Mouse (Mus musculus): ENCODE measurements around the gene Olfr463.
"Not testable (repeated sequence)": the region's sequence is repeated elsewhere in the genome, so short reads cannot be mapped to it uniquely, and the experiment has no call there.

The Olfr463 gene

DNA sequence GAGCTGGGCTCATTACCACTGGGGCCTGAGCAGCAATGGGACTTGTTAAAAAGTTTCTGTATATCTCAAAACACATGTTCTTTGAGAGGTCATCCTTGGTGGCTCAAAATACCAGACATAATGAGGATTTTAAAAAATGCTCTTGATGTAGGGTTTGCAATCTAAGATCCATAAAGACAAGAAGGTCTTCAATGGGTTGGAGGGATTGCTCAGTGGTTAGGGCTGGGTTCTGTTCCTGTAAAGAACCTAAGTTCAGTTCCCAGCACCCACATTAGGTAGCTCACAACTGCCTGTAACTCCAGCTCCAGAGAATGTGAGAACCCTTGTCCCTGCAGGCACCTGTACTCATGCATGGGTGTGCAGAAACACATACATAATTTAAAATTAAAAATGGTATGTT is at the start of gene Olfr463:
Gene Olfr463, minus strand, starts transcription at position 101 of the 400 bp plus-strand sequence.
- no peak for DNase-seq (ENCODE audit: low spot score)

DNA sequence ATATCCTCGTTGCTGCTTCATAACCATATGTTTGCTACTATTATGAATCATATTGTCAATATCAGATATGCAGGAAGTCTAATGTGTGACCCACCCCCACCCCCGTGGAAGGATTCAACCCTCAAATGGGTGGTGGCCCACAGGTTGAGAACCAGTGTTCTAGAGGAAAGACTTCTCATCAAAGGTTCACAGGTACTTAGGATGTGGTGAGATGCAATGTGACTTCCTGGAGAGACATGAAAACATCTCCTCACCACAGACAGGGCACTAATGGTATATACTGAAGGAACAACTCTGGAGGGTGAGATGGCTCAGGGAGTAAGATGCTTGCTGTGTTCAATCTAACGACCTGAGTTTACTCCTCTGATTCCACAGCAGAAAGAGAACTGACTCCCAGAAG is 38.3 kb upstream of the Olfr463 start:
- no peak for DNase-seq (ENCODE audit: low spot score)

DNA sequence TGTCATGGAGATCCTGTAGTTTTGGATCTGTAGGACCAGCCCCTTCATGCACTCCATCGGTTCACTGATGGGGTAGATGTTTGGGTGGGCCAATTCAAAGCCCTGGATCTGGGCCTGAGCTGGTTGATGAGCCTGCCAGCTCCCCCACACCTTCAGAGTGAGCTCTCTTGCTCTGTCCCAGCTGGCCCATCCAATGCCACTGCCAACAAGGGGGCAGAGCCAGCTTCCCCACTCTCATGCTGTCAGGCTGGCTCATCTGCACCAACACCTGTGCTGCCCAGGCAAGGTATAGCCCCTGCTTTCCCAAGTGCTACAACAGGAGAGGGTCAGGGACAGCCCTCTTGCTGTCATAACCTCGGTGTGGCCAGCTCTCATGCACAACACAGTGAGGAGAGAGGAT is 36.5 kb upstream of the Olfr463 start:
- no peak for DNase-seq (ENCODE audit: low spot score)

DNA sequence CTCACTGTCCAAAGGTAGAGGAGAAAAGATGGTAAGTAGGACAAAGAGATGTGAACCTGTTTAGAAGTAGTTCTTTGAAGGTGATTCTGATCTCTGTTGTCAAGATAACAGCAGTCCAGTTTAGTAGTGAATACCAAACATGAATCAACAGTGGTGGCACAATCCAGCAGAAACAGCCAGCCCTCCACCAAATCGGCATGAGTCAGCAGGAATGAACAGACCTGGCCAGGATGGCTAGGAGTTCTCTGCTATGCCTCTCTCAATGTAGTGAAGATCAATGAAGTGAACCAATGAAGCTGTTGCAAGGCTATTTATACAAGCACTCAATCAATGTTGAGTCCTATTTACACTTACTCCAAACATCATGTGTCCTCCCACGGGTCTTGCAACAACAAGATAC is 33.2 kb upstream of the Olfr463 start:
- no peak for DNase-seq (ENCODE audit: low spot score)

DNA sequence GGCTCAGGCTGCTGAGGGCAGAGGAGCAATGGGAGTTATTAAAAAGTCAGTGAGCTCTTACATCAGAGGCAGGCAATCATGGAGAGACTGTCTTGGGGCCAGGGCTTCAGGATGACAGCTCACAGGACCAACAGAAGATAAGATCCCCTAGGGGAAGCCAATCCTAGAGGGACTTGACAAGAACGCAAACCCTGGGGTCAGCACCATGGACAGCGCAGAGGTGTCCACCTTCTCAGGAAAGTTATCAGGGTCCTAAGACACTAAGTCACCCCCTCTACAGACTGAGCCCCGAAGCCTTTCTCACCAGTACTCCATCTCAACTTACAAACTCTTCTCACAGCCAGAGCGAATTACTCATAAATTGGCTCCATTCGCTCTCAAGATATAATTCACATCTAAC is 23.8 kb upstream of the Olfr463 start, which contains the start of gene Olfr464:
Gene Olfr464, minus strand, starts transcription at position 2 of the 400 bp plus-strand sequence.
- DNase-seq (ENCODE audit: low spot score), result no peak

DNA sequence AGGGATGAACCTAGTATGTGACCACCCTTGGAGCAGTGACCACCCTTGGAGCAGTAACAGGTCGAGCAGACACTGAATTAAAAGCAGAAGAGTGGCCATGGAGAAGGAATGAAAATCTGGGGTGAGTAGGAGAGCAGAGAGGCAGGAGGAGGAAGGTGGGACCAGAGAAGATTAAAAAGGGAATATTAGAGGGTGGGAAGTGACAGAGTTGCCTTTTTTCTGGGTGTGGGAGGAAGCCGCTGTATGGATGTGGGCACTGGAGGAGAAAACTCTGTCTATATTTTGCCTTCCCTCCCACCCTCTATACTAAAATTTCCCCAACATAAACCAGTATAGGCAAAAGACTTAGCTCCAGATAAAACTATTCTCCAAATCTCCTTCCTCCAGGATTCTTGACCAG is 23.1 kb upstream of the Olfr463 start:
- no peak for DNase-seq (ENCODE audit: low spot score)

DNA sequence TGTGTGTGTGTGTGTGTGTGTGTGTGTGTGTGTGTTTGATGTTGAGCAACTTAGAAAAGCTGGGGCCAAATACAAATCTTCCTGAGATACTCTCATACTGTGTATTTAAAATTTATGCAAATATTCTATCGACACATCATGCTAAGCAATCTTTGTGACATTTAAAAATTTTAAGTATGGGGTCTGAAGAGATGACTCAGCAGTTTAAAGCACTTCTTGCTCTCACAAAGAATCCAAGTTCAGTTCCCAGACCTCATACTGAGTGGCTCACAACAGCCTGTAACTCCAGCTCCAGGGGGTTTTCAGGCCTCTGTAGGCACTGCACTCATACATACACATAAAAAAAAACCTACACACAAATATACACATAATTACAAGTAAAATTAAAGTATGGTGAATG is 18.8 kb upstream of the Olfr463 start:
- no peak for DNase-seq (ENCODE audit: low spot score)

DNA sequence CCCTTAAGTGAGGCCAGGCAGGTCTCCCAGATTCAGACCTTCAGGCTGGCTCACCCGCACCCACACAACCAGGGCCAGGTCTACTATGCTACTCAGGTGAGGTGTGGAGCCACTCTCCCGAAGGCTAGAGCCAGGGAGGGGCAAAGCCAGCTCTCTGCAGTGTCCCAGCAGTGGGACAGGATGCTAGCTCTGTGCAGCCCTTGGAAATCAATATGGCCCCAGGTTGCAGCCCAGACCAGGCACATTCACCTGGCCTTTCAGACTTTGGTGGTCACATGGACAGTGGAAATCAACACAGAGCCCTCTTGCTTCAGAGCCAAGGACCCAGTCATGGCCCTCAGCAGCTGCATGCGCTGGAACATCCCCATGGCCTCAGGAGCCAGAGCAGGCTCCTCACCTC is 7.1 kb upstream of the Olfr463 start:
- no peak for DNase-seq (ENCODE audit: low spot score)

DNA sequence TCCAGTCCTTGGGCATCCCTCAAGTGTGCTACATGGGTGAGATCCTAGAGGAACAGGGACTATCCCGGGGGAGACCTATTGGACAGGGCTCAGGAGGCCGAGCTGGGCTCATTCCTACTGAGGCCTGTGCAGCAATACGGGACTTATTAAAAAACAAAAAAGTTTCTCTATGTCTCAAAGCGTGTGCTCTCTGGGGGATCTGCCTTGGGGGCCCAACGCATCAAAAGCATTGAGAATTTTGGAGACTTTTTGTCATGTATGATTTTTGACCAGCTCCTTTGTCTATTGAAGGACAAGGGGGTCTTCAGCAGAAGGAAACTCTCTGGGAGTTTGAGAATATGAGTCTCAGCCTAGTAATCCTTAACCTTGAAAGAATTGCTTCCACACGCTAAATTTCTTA is 5.0 kb downstream of the Olfr463 start, which contains the start of gene Olfr462:
Gene Olfr462, minus strand, starts transcription at position 101 of the 400 bp plus-strand sequence.
- no peak for DNase-seq (ENCODE audit: low spot score)

DNA sequence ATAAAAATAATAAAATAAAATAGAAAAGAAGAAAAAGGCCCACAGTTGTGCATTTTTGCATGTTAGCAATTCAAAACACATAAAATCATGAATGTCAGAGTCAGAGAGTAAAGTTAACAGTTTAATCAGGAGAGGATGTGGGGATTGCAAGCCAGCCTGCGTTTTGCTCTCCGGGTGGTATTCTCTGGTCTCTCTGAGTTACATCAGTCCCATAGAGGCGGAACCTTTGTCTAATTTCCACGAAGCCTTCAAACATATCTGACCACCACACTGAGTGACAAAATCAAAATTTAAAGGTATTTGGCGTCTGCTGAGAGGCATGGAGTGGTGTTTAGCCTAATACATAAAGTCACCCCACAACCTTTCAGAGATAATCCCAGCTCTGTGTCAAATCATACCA is 12.3 kb downstream of the Olfr463 start:
- no peak for DNase-seq (ENCODE audit: low spot score)

DNA sequence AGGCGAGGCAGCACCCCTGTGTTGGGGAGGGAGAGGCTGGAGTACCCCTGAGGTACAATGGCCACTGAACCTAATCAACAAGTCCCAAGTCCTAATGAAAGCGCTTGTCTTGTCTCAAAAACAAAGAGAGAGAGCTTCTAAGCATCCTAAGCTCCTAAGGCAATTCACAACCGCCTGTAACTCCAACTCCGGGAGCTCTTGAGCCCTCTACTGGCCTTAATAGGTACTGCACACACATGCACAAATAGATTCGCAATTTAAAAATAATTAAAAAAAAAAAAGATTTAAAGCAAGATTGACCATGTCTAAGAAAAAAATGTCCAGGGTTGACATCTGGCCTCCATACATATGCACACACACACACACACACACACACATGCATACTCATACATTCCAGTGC is 13.7 kb downstream of the Olfr463 start:
- DNase-seq (ENCODE audit: low spot score), result no peak

DNA sequence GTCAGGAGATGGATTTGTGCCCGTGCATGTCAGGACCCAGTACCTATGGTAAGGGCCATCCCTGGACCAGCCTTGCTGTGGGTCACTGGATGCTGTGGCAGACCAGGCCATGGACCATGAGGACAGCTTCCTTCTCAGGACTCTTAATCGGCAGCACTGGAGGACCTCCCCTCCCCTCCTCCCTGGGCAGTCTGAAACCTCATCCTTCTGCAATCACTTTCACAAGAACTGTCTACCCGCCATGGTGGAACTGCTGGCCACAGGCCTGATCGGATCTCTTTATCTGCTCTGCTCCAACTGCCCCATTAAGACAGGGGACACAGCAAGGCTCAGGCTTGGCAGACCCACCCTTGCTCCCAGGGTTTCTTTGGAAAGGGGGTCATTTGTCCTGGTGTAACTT is 15.5 kb downstream of the Olfr463 start:
- DNase-seq (ENCODE audit: low spot score), result no peak

DNA sequence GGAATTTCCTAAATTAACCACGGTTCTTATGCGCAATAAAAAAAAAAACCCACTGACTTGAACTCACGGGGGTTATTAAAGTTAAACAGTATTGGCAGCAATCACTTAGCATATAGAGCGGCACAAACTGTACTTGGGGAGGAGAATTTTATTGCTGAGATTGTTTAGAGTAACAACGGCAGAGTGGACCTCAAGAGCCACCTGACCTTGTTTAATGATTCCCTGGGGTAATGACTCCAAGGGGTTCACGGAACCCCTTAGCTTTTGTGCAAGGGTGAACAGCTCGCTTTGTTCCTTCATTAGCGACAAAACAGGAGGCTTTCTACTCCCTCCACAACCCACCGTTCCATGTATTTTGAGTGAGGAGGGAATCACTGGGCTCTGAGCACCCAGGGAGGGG is 17.4 kb downstream of the Olfr463 start:
- DNase-seq (ENCODE audit: low spot score), result no peak

DNA sequence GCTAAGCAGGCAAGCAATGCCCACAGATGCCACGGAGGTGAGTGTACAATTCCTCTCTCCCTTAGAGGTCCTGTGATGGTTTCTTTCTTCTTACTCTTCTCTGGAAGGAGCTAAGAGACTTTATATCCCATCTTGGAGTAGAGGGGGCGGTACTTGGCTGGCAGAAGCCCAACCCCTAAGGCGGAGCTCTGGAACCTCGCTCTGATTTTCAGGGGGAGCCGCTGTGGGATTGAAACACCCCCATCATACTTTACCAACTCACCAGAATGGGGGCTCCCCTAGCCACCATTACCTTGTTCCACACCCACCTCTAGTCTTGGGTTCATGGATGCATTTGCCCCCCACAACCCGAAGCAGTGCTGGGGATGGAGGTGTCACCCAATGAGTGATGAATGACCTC is 21.8 kb downstream of the Olfr463 start, which contains the start of gene Epx:
Gene Epx, minus strand, starts transcription at position 101 of the 400 bp plus-strand sequence.
- DNase-seq (ENCODE audit: low spot score), result no peak

DNA sequence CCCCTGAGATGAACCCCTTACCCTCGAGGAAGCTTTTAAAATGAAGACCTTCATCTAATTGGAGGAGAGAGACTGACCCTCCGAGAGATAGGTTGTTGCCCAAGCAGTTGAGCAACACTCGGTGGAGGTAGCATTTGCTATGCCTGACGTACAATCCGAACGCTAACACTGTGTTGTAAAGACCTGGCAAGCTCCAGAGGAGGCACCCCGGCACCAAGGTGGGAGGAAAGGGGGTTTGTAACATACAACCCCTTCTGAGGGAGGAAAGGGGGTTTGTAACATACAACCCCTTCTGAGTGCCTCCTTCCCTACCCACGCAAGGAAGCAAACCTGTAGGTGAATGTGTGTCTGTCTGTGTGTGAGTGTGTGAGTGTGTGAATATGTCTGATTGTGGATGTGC is 25.4 kb downstream of the Olfr463 start:
- DNase-seq (ENCODE audit: low spot score), result no peak

DNA sequence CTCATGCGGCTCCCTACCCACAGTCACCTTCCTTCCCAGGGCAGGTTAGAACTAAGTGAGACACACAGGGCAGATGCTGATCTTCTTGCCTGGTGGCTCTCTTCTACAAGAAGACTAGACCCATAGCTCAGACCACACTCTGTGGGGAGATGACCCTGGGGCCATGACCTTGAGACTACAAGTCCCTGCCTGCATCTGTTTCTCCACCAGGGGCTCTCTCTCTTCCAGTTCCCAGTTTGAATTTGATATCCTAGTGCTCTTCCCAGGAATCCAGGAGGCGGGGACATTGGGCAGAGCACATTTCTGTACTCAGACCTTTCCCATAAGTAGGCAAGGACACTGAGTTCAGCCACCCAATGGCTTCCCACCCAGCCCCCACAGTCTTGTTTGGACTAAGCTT is 27.1 kb downstream of the Olfr463 start:
- DNase-seq (ENCODE audit: low spot score), result no peak

DNA sequence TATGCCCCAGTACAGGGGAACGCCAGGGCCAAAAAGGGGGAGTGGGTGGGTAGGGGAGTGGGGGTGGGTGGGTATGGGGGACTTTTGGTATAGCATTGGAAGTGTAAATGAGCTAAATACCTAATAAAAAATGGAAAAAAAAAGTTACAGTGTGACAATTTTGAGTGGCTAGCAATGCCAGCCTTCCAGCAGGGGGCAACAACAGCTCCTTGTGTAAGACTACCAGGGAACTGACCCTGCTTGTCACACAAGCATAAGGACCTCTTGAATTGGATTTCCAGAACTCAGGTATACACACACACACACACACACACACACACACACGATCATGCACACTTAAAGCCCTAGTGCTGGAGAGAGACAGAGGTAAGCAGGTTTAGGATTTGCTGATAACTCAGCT is 30.3 kb downstream of the Olfr463 start:
- not testable (repeated sequence) for DNase-seq (ENCODE audit: low spot score)

DNA sequence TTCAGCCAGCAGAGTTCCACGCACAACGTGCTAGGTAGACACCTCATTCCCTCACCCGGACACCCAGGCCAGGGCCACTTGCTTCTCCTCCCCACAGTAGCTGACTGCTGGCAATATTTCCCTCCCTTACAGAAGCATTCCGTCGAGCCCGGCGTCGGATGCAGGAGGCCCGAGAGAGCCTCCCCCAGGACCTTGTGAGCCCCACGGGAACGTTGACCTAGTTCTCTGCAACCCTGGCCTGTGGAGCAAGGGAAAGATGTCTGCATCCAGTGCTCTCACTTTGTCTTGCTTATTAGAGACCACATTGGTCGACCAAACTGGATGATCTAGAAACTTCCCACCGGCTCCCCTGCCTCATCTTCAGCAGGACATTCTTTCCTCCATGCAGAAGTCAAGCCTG is 34.4 kb downstream of the Olfr463 start:
- DNase-seq (ENCODE audit: low spot score), result no peak

DNA sequence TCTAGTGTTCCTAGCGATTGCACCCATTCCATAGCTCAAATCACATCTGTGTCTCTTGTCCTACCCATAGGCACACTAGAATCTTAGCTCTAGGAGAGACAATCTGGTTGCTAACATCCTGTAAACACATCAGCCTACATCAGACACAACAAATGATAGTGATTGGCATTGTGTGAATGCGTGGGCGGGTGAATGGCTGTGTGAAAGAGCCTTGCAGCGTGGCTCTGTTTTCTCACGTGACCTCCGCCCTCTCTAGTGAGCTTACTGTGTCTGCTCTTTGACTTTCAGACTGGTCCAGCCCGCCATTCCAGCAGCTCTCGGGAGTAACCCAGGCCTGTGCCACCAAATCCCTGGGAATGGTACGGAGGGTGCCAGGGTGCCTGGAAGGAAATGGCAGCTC is 36.8 kb downstream of the Olfr463 start:
- no peak for DNase-seq (ENCODE audit: low spot score)

DNA sequence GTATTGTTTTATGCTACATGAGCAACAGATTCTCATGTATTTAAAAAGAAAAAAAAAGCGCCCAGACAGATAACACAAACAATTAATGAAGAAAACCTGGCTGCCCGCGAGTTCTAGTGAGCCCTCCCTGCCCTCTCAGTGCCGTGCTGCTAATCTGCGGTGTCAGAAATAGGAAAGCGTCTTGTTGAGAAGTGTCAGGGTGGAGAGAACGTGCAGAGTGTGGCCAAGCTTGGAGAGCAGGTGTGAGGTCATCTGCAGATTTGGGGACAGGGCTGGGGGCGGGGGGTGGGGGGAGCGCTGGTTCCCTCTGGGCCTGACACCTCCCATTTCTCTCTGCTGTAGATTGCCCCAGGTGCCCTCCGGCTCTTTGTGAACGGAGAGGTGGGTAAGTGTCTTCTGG is 37.9 kb downstream of the Olfr463 start:
- DNase-seq (ENCODE audit: low spot score), result no peak

DNA sequence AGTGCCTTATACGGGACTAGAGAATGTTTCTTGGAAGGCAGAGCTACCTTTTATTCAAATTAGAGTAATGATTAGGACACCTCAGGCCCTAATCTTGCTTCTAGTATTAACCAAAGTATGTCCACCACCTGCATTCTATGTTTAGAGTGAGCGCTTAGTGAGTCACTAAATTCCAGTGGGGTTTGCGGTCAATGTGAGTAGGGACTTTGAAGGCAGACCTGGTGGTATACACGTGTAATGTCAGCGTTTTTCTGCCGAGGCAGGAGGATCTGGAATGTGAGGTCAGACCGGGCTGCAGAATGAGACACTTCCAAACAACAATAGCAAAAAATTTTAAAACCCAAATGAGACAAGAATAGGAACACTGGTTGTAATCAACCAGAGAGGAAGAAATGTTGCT is 42.6 kb downstream of the Olfr463 start:
- no peak for DNase-seq (ENCODE audit: low spot score)

DNA sequence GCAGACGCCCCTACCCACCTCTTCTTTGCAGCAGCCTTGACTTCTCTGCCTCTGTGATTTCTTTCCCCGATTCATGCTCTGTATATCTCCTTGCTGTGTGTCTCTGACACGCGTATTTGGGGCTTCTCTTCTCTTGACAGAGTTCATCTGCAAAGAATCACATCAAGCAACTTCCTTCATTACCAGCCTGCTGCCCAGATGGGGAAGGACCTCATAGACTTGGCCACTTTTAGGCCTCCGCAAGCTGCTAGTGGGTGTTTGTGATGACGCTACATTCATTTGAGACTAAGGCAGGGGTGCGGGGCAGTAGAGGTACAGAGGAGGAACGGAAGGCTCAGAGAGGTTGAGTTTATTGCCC is 43.6 kb downstream of the Olfr463 start:
- no peak for DNase-seq (ENCODE audit: low spot score)

DNA sequence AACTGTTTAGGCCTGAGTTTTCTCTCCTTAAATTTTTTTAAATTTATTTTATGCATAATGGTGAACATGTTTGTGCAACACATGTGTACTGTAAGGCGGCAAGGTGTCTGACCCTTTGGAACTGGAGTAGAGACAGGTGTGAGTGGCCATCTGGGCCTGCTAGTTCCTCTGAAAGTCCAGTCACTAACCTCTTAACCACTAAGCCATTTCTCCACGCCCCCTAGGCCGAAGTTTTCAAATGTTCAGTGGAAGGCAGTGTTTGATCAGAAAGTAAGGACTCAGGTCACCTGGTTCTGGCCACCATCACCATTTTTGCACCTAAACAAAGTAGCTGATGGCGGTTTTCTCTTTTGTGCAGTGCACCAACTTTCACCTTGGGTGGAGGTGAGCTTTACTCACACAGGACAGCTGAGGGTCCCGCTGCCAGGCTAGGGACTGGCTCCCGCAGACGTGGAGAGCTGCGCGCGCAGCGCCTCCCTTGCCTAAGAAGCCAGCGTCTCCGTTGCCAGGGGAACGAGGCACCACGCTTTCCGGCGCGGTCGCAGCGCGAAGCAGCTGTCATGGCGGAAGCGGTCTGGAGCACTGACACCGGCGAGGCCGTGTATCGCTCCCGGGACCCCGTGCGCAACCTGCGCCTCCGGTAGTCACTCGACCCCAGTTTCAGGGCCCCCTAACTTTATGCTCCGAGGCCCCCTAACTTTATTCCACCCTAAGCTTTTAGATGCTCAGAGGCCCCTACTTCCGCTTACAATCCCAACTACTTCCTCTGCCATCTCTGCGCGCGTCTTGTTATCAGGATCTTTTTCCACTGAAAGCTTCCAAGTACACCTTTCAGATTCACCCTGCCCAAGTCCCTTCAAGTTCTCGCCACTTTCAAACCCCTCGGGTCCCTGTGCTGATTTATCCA is 44.2 kb downstream of the Olfr463 start, which contains the start of gene Mks1:
Gene Mks1, plus strand, starts transcription at position 526 of the 907 bp plus-strand sequence.
- peak; percentile 91 for DNase-seq (ENCODE audit: low spot score)

DNA sequence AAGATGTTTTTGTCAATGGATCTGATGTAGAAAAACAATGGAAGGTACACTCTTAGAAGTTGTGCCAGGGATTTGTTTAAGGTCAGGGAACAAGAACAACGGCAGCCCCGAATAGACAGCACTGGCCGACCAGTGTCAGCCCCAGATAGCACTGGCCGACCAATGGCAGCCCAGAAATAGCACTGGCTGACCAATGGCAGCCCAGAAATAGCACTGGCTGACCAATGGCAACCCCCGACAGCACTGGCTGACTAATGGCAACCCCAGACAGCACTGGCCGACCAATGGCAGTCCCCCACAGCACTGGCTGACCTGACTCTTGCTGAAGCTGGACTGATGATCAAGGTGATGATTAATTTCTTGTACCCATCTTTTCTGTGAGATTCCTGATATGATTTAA is 49.3 kb downstream of the Olfr463 start:
- DNase-seq (ENCODE audit: low spot score), result peak; percentile 48

Measured in testis, postnatal 14 days (tissue).